Mouse (Mus musculus): ENCODE measurements at regions not wholly inside any gene's neighbourhood (a gene's known extent, or its start where the extent isn't known, plus 50 kb on each side); places are given as distances from the start of the nearest gene placed in this dataset.

DNA sequence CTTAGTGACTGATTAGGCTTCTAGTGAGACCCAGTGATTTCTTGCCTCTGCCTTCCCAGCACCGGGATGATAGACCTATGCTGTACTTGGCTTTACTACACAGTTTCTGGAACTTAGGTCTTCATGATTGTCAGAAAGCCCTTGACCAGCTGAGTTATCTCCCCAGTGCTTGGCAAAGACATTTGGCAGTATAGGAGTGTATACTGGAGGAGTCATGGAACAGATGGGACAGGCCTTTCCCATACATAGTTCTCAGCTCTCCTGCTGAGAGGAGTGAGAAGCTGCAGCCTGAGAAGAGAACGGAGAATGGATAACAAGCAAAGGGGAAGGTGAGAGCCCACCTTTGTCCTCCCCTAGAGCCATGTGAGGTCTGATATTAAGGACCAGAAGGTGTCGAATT lies 230.6 kb upstream of the F930015N05Rik start:
- no peak for TF ChIP-seq CTCF (IDR thresholded peaks at IDR 0.05; ENCODE audit: low read depth)
- no peak for TF ChIP-seq EP300 (IDR thresholded peaks at IDR 0.05; ENCODE audit: low read depth)
